Mouse (Mus musculus): ENCODE data around the gene B830017H08Rik. TPM values are rescaled to one million over a fixed set of nuclear protein-coding genes. Genes with fewer than 3 reads are reported as not detected.

Gene B830017H08Rik
- total and polyA plus RNA-seq, 2 experiments from 2014 or later = 6.3 to 9.1 TPM

DNA sequence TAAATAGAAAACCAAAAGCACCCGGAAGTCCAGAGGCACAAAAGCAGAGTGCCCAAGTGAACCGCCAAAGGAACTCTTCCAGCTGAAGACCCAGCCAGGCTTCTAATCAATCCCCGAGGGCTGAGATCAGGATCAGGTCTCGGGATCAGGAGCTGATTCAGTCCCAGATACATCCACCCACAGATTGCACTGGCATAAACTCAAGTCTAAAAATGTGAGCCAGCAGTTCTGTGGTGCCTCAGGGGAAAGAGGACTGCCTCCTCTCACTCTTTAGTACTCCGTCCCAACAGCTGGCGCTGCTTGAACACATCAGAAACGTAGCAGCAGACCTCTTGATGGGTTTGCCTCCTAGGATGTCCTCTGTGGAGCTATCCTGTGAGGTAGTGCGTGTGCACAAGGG is 16.4 kb upstream of the B830017H08Rik start:
- ATAC-seq (no peak), DNase-seq (ENCODE audit: low spot score) (no peak)
- Histone ChIP-seq H3K4me1 (ENCODE audit: insufficient read depth, low read length) (0 out of 2 replicates have a peak, but pooled peaks cover 13% of the 10 kb centered on the region), H3K27ac (peak overlapping the region; percentile 60; the same call in 1 of the 2 replicates), H3K4me3 (ENCODE audit: low read length) (no peak overlapping the region), H3K27me3 (ENCODE audit: insufficient read depth, low read length) (0 out of 2 replicates have a peak, but pooled peaks cover 4% of the 10 kb centered on the region), H3K9me3 (ENCODE audit: low read length) (no peaks in the 10 kb centered on the region), H3K4me2 (ENCODE audit: low read depth, low read length) (no peak overlapping the region), H3K9ac (replicated peaks; ENCODE audit: low read length) (0 out of 2 replicates have a peak overlapping the region, but pooled peaks have one; percentile 55), H3K36me3 (ENCODE audit: insufficient read depth, low read length) (no peaks in the 10 kb centered on the region)
- TF ChIP-seq CTCF (IDR thresholded peaks at IDR 0.05; ENCODE audit: low read depth) = no peak
- 82% methylated on average over 8 of the region's 8 CpGs for WGBS

GRCm38 (mm10) chr16:17826500-17826899 is 6.4 kb upstream of the B830017H08Rik start:
- Histone ChIP-seq H3K27me3 (ENCODE audit: insufficient read depth, low read length) (peaks cover 9% of the 10 kb centered on the region; the same call in 1 of the 2 replicates), H3K27ac (no peak overlapping the region), H3K36me3 (ENCODE audit: insufficient read depth, low read length) (no peaks in the 10 kb centered on the region), H3K9ac (replicated peaks; ENCODE audit: low read length) (no peak overlapping the region), H3K9me3 (ENCODE audit: low read length) (no peaks in the 10 kb centered on the region), H3K4me2 (ENCODE audit: low read depth, low read length) (no peak overlapping the region), H3K4me3 (ENCODE audit: low read length) (no peak overlapping the region), H3K4me1 (ENCODE audit: insufficient read depth, low read length) (no peaks in the 10 kb centered on the region)
- no peak for TF ChIP-seq CTCF (IDR thresholded peaks at IDR 0.05; ENCODE audit: low read depth)
- DNase-seq (ENCODE audit: low spot score) = no peak
- ATAC-seq = no peak
- 64% methylated on average over 2 of the region's 2 CpGs for WGBS

DNA sequence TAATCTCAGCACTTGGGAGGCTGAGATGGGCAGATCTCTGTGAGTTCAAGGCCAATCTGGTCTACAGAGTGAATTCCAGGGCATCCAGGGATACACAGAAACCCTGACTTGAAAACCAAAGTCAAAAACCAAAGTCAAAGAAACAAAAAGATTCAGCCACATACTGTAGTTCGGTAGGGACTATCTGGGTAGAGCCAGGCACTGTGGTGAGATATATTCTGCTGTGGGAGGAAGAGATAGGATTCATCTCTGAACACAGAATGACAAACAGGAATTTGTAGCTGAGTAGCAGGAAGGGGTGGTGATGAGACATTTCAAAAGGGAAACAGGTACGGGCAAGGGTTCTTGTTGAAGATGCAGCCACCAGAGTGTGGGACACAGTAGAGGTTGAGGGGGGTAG is 4.7 kb upstream of the B830017H08Rik start:
- no peak for TF ChIP-seq CTCF (IDR thresholded peaks at IDR 0.05; ENCODE audit: low read depth)
- Histone ChIP-seq H3K4me2 (ENCODE audit: low read depth, low read length) (no peak overlapping the region), H3K9ac (replicated peaks; ENCODE audit: low read length) (no peak overlapping the region), H3K9me3 (ENCODE audit: low read length) (no peaks in the 10 kb centered on the region), H3K27ac (no peak overlapping the region), H3K36me3 (ENCODE audit: insufficient read depth, low read length) (no peaks in the 10 kb centered on the region), H3K27me3 (ENCODE audit: insufficient read depth, low read length) (peaks cover 9% of the 10 kb centered on the region; the same call in 1 of the 2 replicates), H3K4me1 (ENCODE audit: insufficient read depth, low read length) (peaks cover 4% of the 10 kb centered on the region), H3K4me3 (ENCODE audit: low read length) (no peak overlapping the region)
- DNase-seq (ENCODE audit: low spot score) = no peak
- no peak for ATAC-seq
- 93% methylated on average over 2 of the region's 2 CpGs for whole genome bisulfite sequencing

GRCm38 (mm10) chr16:17828867-17829266 is 4.1 kb upstream of the B830017H08Rik start:
- WGBS = 79% methylated on average over 3 of the region's 3 CpGs
- Histone ChIP-seq H3K27ac (no peak overlapping the region), H3K4me3 (ENCODE audit: low read length) (no peak overlapping the region), H3K9me3 (ENCODE audit: low read length) (no peaks in the 10 kb centered on the region), H3K36me3 (ENCODE audit: insufficient read depth, low read length) (no peaks in the 10 kb centered on the region), H3K4me2 (ENCODE audit: low read depth, low read length) (no peak overlapping the region), H3K9ac (replicated peaks; ENCODE audit: low read length) (no peak overlapping the region), H3K4me1 (ENCODE audit: insufficient read depth, low read length) (peaks cover 4% of the 10 kb centered on the region), H3K27me3 (ENCODE audit: insufficient read depth, low read length) (peaks cover 9% of the 10 kb centered on the region; the same call in 1 of the 2 replicates)
- no peak for TF ChIP-seq CTCF (IDR thresholded peaks at IDR 0.05; ENCODE audit: low read depth)
- no peak for DNase-seq (ENCODE audit: low spot score)
- ATAC-seq = no peak

GRCm38 (mm10) chr16:17830385-17831178 is 2.3 kb upstream of the B830017H08Rik start:
- no peak for TF ChIP-seq CTCF (IDR thresholded peaks at IDR 0.05; ENCODE audit: low read depth)
- Histone ChIP-seq H3K27ac (no peak overlapping the region), H3K4me2 (ENCODE audit: low read depth, low read length) (no peak overlapping the region), H3K9ac (replicated peaks; ENCODE audit: low read length) (no peak overlapping the region), H3K36me3 (ENCODE audit: insufficient read depth, low read length) (no peaks in the 10 kb centered on the region), H3K9me3 (ENCODE audit: low read length) (no peaks in the 10 kb centered on the region), H3K4me3 (ENCODE audit: low read length) (no peak overlapping the region), H3K4me1 (ENCODE audit: insufficient read depth, low read length) (peaks cover 9% of the 10 kb centered on the region), H3K27me3 (ENCODE audit: insufficient read depth, low read length) (peaks cover 14% of the 10 kb centered on the region; the same call in 1 of the 2 replicates)
- ATAC-seq (no peak), DNase-seq (ENCODE audit: low spot score) (no peak)
- 61% methylated on average over 10 of the region's 10 CpGs for WGBS

- Histone ChIP-seq H3K9ac (replicated peaks; ENCODE audit: low read length) (no peak overlapping the region), H3K27ac (no peak overlapping the region), H3K36me3 (ENCODE audit: insufficient read depth, low read length) (no peaks in the 10 kb centered on the region), H3K4me1 (ENCODE audit: insufficient read depth, low read length) (peaks cover 9% of the 10 kb centered on the region), H3K27me3 (ENCODE audit: insufficient read depth, low read length) (peaks cover 14% of the 10 kb centered on the region; the same call in 1 of the 2 replicates), H3K9me3 (ENCODE audit: low read length) (no peaks in the 10 kb centered on the region), H3K4me2 (ENCODE audit: low read depth, low read length) (no peak overlapping the region), H3K4me3 (ENCODE audit: low read length) (no peak overlapping the region)
- peak; percentile 49 for TF ChIP-seq CTCF (IDR thresholded peaks at IDR 0.05; ENCODE audit: low read depth)
- WGBS = 12% methylated on average over 11 of the region's 11 CpGs
- ATAC-seq (no peak), DNase-seq (ENCODE audit: low spot score) (peak; percentile 54)
These were observed 1.1 kb upstream of the B830017H08Rik start for GRCm38 (mm10) chr16:17831781-17832180.

- 0% methylated on average over 37 of the region's 37 CpGs for WGBS
- no peaks in the 10 kb centered on the region for H3K9me3 ChIP-seq (ENCODE audit: low read length)
- peak overlapping the region; percentile 76 for H3K9ac ChIP-seq (replicated peaks; ENCODE audit: low read length)
- H3K27ac ChIP-seq = peak overlapping the region; percentile 92
- peaks cover 14% of the 10 kb centered on the region; the same call in 1 of the 2 replicates for H3K27me3 ChIP-seq (ENCODE audit: insufficient read depth, low read length)
- H3K4me3 ChIP-seq (ENCODE audit: low read length) = peak overlapping the region; percentile 53
- TF ChIP-seq CTCF (IDR thresholded peaks at IDR 0.05; ENCODE audit: low read depth) = no peak
- peaks cover 9% of the 10 kb centered on the region for H3K4me1 ChIP-seq (ENCODE audit: insufficient read depth, low read length)
- no peaks in the 10 kb centered on the region for H3K36me3 ChIP-seq (ENCODE audit: insufficient read depth, low read length)
- ATAC-seq = peak; percentile 67
- H3K4me2 ChIP-seq (ENCODE audit: low read depth, low read length) = peak overlapping the region; percentile 85
- peak; percentile 62 for DNase-seq (ENCODE audit: low spot score)
These were observed 380 bp downstream of the B830017H08Rik start for GRCm38 (mm10) chr16:17833321-17833680.

Measured in hindbrain, postnatal 0 days (tissue).